Mouse (Mus musculus) lung, embryonic 14.5 days (tissue): ENCODE data around the gene Get4. TPM values are rescaled to one million over a fixed set of nuclear protein-coding genes. Genes with fewer than 3 reads are reported as not detected.

Source experiments
- ATAC-seq: fragments of 200-750 bp; cut with Nextera tagmentation; 2 replicates; pipeline ENCODE4 v1.8.0; 2017; ENCODE audit warnings: mild to moderate bottlenecking, moderate TSS enrichment, moderate library complexity; ENCODE audit not compliant: insufficient read depth
- DNase-seq: peaks from one replicate; pipeline ENCODE4 v3.0.0-alpha.2; 2015
- H3K27ac ChIP-seq: fragments of 300-500 bp; sonication (generic); 2 replicates; pipeline ENCODE4 v1.5.1; 2014; ENCODE audit warnings: low read depth, mild to moderate bottlenecking, moderate library complexity
- H3K27me3 ChIP-seq: fragments of 300-500 bp; sonication (generic); 2 replicates; pipeline ENCODE4 v1.6.1; 2014; ENCODE audit warnings: low read length, control low read depth; ENCODE audit not compliant: insufficient read depth
- H3K36me3 ChIP-seq: fragments of 300-500 bp; sonication (generic); 2 replicates; pipeline ENCODE4 v1.6.1; 2014; ENCODE audit warnings: control low read depth; ENCODE audit not compliant: insufficient read depth
- H3K4me1 ChIP-seq: fragments of 300-500 bp; sonication (generic); 2 replicates; pipeline ENCODE4 v1.6.1; 2014; ENCODE audit warnings: antibody characterized with exemption, control low read depth; ENCODE audit not compliant: insufficient read depth
- H3K4me2 ChIP-seq: fragments of 300-500 bp; sonication (generic); 2 replicates; pipeline ENCODE4 v1.6.1; 2014; ENCODE audit warnings: mild to moderate bottlenecking
- H3K4me3 ChIP-seq: fragments of 300-500 bp; sonication (generic); 2 replicates; pipeline ENCODE4 v1.5.1; 2014; ENCODE audit warnings: low read depth, low read length
- H3K9ac ChIP-seq: fragments of 300-500 bp; sonication (generic); 2 replicates; pipeline ENCODE4 v1.6.1; 2014
- H3K9me3 ChIP-seq: fragments of 300-500 bp; sonication (generic); 2 replicates; pipeline ENCODE4 v1.6.1; 2016; ENCODE audit warnings: low read depth, low read length, control low read depth
- CTCF ChIP-seq: IDR thresholded peaks from 2 replicates; pipeline ENCODE4 v1.5.1; 2016; ENCODE audit warnings: antibody characterized with exemption, low read depth
- WGBS: fragments of 180-500 bp; shearing (Covaris S2); extraction: QIAGEN DNeasy Blood & Tissue Kit; methylation state at CpG from one replicate; pipeline ENCODE4 v1.1.7; 2014; 5-methylcytosine and 5-hydroxymethylcytosine counted together
- polyA plus RNA-seq: library from polyadenylated mRNA; unstranded; fragments of >200 nt; fragmentation: Nextera tagmentation; extraction: Ambion mirVana; gene quantifications from 2 replicates; pipeline ENCODE4 v1.2.1, GENCODE M21; 2014

Get4 gene
- polyA plus RNA-seq, 1 experiment from 2014 or later: 183 TPM

DNA sequence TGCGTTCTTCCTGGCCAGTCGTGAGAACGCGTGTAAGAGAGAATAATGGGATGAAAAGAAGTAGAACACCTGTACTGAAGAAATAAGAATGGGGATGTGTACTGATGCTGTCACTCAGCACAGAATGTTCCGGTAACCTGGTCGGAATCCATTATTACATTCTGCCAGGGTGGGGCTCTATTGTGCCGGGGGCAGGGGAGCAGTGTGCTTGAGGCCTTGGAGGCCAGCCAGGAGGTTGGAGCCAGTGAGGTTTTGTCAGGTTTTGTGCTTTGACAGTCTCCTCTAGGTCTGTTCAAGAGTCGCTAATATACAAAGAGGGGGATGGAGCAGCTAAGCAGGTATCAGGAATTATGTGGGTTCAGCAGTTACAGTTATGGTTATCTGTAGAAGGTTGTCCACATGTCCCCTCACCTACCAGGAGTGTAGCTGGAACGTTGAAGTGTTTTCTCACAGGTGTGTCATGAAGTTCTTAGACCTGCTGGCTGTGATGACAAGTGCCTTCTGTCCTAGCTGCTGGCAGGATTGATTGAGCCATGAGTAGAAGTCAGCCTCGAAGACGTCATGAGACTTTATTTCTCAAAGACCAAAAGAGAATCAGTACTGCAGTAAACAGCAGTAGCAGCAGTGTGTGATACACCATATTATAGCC lies 40.3 kb upstream of the Get4 start:
- Histone ChIP-seq H3K36me3 (peaks cover 29% of the 10 kb centered on the region; the same call in 1 of the 2 replicates), H3K9me3 (no peaks in the 10 kb centered on the region), H3K4me1 (no peaks in the 10 kb centered on the region), H3K4me3 (no peak overlapping the region), H3K9ac (no peak overlapping the region), H3K27ac (no peak overlapping the region), H3K27me3 (no peaks in the 10 kb centered on the region), H3K4me2 (no peak overlapping the region)
- DNase-seq (no peak), ATAC-seq (no peak)
- WGBS: 86% methylated on average over 11 of the region's 11 CpGs
- TF ChIP-seq CTCF: no peak

DNA sequence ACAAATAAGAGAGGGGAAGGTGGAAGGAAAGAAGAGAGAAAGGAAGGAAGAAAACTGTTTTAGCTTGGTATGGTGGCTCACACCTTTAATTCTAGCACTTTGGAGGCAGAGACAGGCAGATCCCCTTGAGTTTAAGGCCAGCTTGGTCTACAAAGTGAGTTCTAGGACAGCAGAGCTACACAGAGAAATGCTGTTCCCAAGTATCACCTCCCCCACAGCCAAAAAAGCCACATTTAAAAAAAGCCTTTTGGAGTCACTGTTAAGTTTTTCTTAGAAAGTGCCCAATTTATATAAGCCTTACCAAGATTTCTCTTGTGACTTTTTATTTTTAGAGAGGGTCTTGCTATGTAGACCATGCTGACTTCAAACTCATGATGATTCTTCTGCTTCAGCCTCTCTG lies 37.8 kb upstream of the Get4 start:
- Histone ChIP-seq H3K27ac (no peak overlapping the region), H3K4me2 (no peak overlapping the region), H3K9ac (no peak overlapping the region), H3K9me3 (no peaks in the 10 kb centered on the region), H3K36me3 (peaks cover 28% of the 10 kb centered on the region; the same call in 1 of the 2 replicates), H3K4me1 (no peaks in the 10 kb centered on the region), H3K27me3 (no peaks in the 10 kb centered on the region), H3K4me3 (no peak overlapping the region)
- DNase-seq (no peak), ATAC-seq (no peak)
- no peak for TF ChIP-seq CTCF

DNA sequence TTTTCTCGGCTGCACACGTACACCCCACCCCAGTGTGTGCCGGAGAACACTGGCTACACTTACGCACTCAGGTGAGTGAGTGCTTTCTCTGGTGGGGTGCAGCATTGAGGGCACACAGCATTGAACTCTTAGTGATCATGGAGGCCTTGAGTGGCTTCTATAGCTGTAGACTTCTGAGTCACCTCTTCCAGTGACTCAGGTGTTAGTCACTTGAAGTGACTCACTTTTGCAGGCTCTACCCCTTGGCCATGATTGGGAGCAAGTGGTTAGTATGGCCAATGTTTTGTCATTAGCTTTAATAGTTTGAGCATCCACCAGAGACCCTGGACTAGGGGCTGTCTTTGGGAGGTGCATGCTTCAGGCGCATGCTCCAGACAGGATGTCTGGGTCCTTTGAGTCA lies 36.9 kb upstream of the Get4 start:
- Histone ChIP-seq H3K4me1 (no peaks in the 10 kb centered on the region), H3K9ac (no peak overlapping the region), H3K27ac (no peak overlapping the region), H3K36me3 (peaks cover 28% of the 10 kb centered on the region; the same call in 1 of the 2 replicates), H3K27me3 (no peaks in the 10 kb centered on the region), H3K4me3 (no peak overlapping the region), H3K9me3 (no peaks in the 10 kb centered on the region), H3K4me2 (no peak overlapping the region)
- TF ChIP-seq CTCF: no peak
- ATAC-seq (no peak), DNase-seq (no peak)
- WGBS: 94% methylated on average over 5 of the region's 5 CpGs

DNA sequence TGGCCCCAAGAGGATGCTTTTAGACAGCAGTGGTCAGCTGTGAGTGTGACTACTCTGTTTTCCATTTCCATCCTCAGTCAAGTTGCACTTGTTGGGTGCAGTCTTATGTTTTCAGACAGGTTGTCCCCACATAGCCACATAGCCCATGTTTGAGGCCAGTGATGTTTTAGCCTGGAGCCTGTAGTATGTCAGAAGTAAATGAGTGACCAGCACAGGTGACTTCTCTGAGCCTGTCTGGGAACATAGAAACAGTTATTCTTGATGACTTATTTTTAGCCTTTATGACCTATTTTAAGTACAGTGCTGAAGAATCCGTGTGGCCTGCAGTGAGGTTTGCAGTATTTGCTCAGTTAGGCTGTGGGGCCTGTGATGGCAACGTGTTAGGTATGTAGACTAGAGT lies 36.0 kb upstream of the Get4 start:
- TF ChIP-seq CTCF: no peak
- Histone ChIP-seq H3K4me1 (no peaks in the 10 kb centered on the region), H3K27me3 (no peaks in the 10 kb centered on the region), H3K9me3 (no peaks in the 10 kb centered on the region), H3K27ac (no peak overlapping the region), H3K4me3 (no peak overlapping the region), H3K36me3 (peaks cover 23% of the 10 kb centered on the region), H3K9ac (no peak overlapping the region), H3K4me2 (no peak overlapping the region)
- ATAC-seq: no peak
- 80% methylated on average over 2 of the region's 2 CpGs for WGBS
- no peak for DNase-seq

DNA sequence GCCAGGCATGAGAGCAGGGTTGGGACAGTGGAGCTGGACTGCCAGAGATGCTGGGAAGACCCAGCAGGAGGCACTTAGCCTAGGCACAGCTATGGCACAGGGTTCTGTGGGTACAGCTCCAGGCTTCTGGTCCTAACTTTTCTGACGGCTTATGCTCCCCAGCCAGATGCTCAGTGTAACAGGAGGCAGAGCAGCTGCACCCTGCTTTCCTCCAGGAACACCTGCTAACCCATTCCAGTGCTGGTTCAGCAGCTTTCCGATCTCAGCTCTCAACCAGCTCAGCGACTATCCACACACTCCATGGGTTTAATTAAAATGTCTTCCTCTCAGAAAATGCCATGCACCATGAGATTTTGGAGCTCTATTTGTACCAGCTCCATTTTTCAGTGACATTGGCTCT lies 35.4 kb upstream of the Get4 start:
- Histone ChIP-seq H3K9ac (no peak overlapping the region), H3K4me2 (no peak overlapping the region), H3K4me3 (no peak overlapping the region), H3K27me3 (no peaks in the 10 kb centered on the region), H3K36me3 (peaks cover 30% of the 10 kb centered on the region), H3K9me3 (no peaks in the 10 kb centered on the region), H3K4me1 (no peaks in the 10 kb centered on the region), H3K27ac (no peak overlapping the region)
- 86% methylated on average over 3 of the region's 3 CpGs for WGBS
- DNase-seq (no peak), ATAC-seq (no peak)
- TF ChIP-seq CTCF: no peak

DNA sequence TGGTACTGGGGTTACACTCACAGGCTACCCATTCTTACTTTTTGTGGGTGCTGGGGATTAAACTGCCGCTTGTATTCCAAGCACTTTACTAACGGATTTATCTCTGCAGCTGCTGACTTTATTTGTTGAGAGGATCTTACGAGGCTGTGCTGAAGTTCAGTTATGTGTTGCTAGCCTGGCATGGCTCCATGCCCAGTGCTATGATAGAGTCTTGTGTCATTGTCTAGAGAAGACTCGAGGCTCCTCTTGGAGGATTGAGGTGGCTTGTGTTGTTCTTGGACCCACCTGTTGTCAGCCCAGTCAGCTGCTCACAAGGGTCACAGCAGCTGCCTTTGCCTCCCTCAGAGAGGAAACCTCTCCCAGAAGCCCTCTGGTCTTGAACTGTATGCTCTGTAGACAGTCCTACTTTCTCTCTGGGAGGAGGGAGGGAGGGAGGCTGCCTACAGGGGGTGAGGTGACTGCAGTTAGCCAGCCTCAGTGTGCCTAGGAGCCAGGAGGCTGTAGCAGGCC lies 32.1 kb upstream of the Get4 start:
- Histone ChIP-seq H3K4me2 (no peak overlapping the region), H3K4me1 (no peaks in the 10 kb centered on the region), H3K4me3 (no peak overlapping the region), H3K9ac (no peak overlapping the region), H3K36me3 (peaks cover 48% of the 10 kb centered on the region), H3K27ac (no peak overlapping the region; the same call in 1 of the 2 replicates), H3K27me3 (no peaks in the 10 kb centered on the region), H3K9me3 (no peaks in the 10 kb centered on the region)
- DNase-seq (no peak), ATAC-seq (no peak)
- no peak for TF ChIP-seq CTCF
- WGBS: 80% methylated on average over 4 of the region's 4 CpGs

DNA sequence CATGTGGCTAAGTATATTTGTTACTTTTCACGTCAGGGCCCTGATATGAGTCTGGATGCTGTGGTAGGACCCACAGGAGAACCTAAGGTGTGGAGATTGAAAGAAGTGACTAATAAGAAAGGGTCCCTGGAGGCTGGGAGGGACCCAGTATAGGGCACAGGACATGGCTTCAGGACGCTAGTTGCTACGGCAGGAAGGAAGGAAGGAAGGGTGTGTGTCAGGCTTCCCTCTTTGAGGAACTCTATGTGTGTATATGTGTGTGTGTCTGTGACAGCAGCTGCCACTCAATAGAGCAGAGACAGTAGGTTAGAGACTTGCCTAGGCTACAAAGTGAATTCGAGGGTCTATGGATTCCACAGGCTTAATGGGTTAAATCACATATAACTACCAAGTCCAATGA lies 31.5 kb upstream of the Get4 start:
- no peak for ATAC-seq
- no peak for TF ChIP-seq CTCF
- H3K9ac ChIP-seq: no peak overlapping the region
- no peaks in the 10 kb centered on the region for H3K27me3 ChIP-seq
- no peak overlapping the region for H3K4me2 ChIP-seq
- peaks cover 48% of the 10 kb centered on the region for H3K36me3 ChIP-seq
- no peaks in the 10 kb centered on the region for H3K9me3 ChIP-seq
- 76% methylated on average over 4 of the region's 4 CpGs for WGBS
- no peak overlapping the region; the same call in 1 of the 2 replicates for H3K27ac ChIP-seq
- H3K4me3 ChIP-seq: no peak overlapping the region
- DNase-seq: no peak
- H3K4me1 ChIP-seq: no peaks in the 10 kb centered on the region

DNA sequence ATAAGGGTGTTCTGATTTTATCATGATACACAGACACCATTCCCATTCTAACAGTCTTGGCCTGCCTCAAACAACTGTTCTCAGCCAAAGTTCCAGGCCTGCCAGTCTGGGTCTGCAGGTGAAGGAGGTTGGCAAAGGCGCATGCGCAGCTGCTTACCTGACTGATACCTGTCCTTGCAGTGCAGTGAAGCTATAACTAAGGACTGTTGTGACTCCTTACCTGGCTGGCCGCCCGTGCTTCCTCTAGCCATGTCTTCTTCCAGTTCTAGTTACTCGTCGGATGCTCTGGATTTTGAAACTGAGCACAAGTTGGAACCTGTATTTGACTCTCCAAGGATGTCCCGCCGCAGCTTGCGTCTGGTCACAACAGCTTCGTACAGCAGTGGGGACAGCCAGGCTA lies 28.8 kb upstream of the Get4 start:
- Histone ChIP-seq H3K9me3 (no peaks in the 10 kb centered on the region), H3K4me3 (no peak overlapping the region), H3K4me2 (no peak overlapping the region), H3K36me3 (peaks cover 58% of the 10 kb centered on the region), H3K4me1 (no peaks in the 10 kb centered on the region), H3K27ac (no peak overlapping the region), H3K9ac (no peak overlapping the region), H3K27me3 (no peaks in the 10 kb centered on the region)
- DNase-seq (no peak), ATAC-seq (no peak)
- 91% methylated on average over 10 of the region's 10 CpGs for WGBS
- TF ChIP-seq CTCF: no peak
